Mouse (Mus musculus): ENCODE results near the gene Ddx6. TPM values are rescaled to one million over a fixed set of nuclear protein-coding genes. Genes with fewer than 3 reads are reported as not detected.
A peak's percentile ranks its signal among the peaks of the same experiment; 100 is the strongest.

Ddx6 gene
- polyA plus RNA-seq, 1 experiment = 9.6 TPM

DNA sequence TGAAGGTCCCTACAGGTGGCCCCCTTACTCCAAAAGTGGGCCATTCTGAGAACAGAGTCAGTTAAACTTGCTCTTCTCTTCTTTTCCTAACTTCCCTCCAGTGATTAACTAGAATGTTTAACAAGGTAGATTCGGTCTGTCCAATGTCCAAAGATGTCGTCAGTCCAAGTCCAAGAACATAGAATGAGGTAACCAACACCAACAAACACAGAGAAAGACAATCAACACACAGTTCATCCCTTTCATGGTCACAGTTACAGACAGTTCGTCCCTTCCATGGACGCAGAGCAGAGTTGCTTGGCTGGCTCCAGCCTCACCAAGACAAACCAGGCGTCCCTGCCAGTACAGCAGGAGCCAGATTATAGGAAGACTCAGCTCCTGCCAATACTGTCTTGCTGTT lies 66.7 kb downstream of the Ddx6 start:
- peak overlapping the region; percentile 51; the same call in 1 of the 2 replicates for H3K27ac ChIP-seq (ENCODE audit: insufficient read depth, low read depth, low read length)
- H3K4me1 ChIP-seq (ENCODE audit: control insufficient read depth, insufficient read depth, insufficient read length, low read length) = peaks cover 33% of the 10 kb centered on the region; the same call in 1 of the 2 replicates
- WGBS = 78% methylated on average over 5 of the region's 5 CpGs
- H3K4me3 ChIP-seq (ENCODE audit: low read depth, low read length) = peak overlapping the region; percentile 13; the same call in 1 of the 2 replicates
- H3K27me3 ChIP-seq (ENCODE audit: control insufficient read depth, insufficient read depth, low read length) = no peaks in the 10 kb centered on the region
- H3K36me3 ChIP-seq (ENCODE audit: control insufficient read depth, insufficient read depth, low read length) = no peaks in the 10 kb centered on the region
- TF ChIP-seq POLR2A (IDR thresholded peaks at IDR 0.05; ENCODE audit: low read depth, low read length) (no peak), CTCF (IDR thresholded peaks at IDR 0.05; ENCODE audit: extremely low read depth, insufficient read length, insufficient replicate concordance, low read depth, low read length) (no peak)

DNA sequence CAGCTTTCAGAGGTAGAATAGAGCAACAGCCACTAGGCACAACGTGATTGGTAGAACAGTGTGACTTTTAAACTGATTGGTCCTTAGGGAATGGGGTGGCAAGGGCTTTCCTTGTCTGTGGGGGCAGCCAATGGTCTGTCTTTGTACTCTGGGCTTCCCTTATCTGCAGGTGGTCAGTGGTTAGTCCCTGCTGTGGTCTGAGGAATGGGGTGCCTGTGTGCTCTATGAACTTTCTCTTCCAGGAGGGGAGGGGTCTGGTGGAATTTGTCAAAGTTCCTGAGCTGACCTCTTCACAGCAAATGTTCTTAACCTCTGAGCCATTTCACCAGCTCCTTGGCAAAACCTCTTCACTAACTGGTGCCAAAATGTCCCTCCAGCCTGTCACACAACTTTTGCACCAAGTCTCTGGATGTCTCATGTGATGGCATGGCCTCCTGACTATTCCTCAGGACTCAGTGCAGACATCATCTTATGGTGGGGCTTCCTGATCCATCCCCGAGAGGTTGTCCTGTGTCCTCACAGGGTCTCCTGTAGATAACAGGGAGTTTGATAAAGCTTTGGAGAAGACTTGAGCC lies 67.7 kb downstream of the Ddx6 start:
- H3K4me3 ChIP-seq (ENCODE audit: low read depth, low read length) = no peak overlapping the region
- H3K4me1 ChIP-seq (ENCODE audit: control insufficient read depth, insufficient read depth, insufficient read length, low read length) = peaks cover 39% of the 10 kb centered on the region; the same call in 1 of the 2 replicates
- peak overlapping the region; percentile 86 for H3K27ac ChIP-seq (ENCODE audit: insufficient read depth, low read depth, low read length)
- WGBS = 52% methylated on average over 2 of the region's 2 CpGs
- TF ChIP-seq POLR2A (IDR thresholded peaks at IDR 0.05; ENCODE audit: low read depth, low read length) (no peak), CTCF (IDR thresholded peaks at IDR 0.05; ENCODE audit: extremely low read depth, insufficient read length, insufficient replicate concordance, low read depth, low read length) (no peak)
- H3K36me3 ChIP-seq (ENCODE audit: control insufficient read depth, insufficient read depth, low read length) = no peaks in the 10 kb centered on the region
- H3K27me3 ChIP-seq (ENCODE audit: control insufficient read depth, insufficient read depth, low read length) = no peaks in the 10 kb centered on the region

DNA sequence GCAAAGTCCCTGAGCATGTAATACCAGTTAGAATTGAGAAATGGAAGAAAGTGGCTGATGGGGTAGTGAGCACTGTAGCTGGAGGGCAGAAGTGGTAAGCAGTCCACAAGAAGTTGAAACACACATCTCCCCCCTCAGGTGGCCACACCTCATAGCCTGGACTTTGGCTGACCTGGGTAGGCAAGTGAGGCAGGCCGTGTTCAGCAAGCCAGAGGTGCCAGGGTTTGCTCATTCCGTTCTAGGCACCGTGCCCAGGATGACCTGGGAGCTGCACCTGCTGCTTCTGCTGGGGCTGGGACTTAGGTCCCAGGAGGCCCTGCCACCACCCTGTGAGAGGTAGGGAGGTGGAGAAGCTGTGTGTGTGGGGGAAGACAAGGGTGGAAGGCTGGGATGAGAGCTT lies 68.3 kb downstream of the Ddx6 start, which contains the start of gene Treh:
Gene Treh (plus strand): TSS at position 229 of the 400 bp plus-strand sequence.
- Histone ChIP-seq H3K4me1 (ENCODE audit: control insufficient read depth, insufficient read depth, insufficient read length, low read length) (peaks cover 42% of the 10 kb centered on the region; the same call in 1 of the 2 replicates), H3K27ac (ENCODE audit: insufficient read depth, low read depth, low read length) (peak within 1 kb of the TSS; percentile 95), H3K36me3 (ENCODE audit: control insufficient read depth, insufficient read depth, low read length) (no peaks in the 10 kb centered on the region), H3K27me3 (ENCODE audit: control insufficient read depth, insufficient read depth, low read length) (no peaks in the 10 kb centered on the region), H3K4me3 (ENCODE audit: low read depth, low read length) (peak within 1 kb of the TSS; percentile 48)
- TF ChIP-seq POLR2A (IDR thresholded peaks at IDR 0.05; ENCODE audit: low read depth, low read length) (peak; percentile 76), CTCF (IDR thresholded peaks at IDR 0.05; ENCODE audit: extremely low read depth, insufficient read length, insufficient replicate concordance, low read depth, low read length) (no peak)
- 32% methylated on average over 3 of the region's 3 CpGs for WGBS

DNA sequence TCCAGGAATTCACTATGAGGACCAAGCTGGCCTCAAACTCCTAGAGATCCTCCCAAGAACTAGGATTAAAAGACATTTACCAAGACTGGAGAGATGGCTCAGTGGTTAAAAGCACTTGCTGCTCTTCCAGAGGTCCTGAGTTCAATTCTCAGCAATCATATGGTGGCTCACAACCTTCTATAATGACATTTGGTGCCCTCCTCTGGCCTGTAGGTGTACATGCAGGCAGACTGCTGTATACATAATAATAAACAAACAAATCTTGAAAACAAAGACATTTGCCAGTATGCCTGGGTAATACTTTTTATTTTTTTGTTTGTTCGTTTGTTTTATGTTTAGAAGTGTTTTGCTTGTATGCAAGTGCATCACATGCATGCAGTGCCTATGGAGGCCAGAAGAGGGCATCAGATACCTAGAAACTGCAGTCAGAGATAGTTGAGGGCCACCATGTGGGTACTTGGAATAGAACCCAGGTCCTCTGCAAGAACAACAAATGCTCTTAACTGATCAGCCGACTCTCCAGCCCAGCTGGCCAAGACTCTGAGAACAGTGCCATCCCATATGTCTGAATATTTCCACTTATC lies 73.7 kb downstream of the Ddx6 start:
- H3K27me3 ChIP-seq (ENCODE audit: control insufficient read depth, insufficient read depth, low read length) = no peaks in the 10 kb centered on the region
- WGBS = 94% methylated on average over 2 of the region's 2 CpGs
- H3K36me3 ChIP-seq (ENCODE audit: control insufficient read depth, insufficient read depth, low read length) = peaks cover 5% of the 10 kb centered on the region; the same call in 1 of the 2 replicates
- TF ChIP-seq POLR2A (IDR thresholded peaks at IDR 0.05; ENCODE audit: low read depth, low read length) (no peak), CTCF (IDR thresholded peaks at IDR 0.05; ENCODE audit: extremely low read depth, insufficient read length, insufficient replicate concordance, low read depth, low read length) (peak; percentile 43; the same call in 1 of the 2 replicates)
- H3K4me1 ChIP-seq (ENCODE audit: control insufficient read depth, insufficient read depth, insufficient read length, low read length) = peaks cover 29% of the 10 kb centered on the region
- 0 out of 2 replicates have a peak overlapping the region, but pooled peaks have one; percentile 13 for H3K27ac ChIP-seq (ENCODE audit: insufficient read depth, low read depth, low read length)
- no peak overlapping the region for H3K4me3 ChIP-seq (ENCODE audit: low read depth, low read length)

DNA sequence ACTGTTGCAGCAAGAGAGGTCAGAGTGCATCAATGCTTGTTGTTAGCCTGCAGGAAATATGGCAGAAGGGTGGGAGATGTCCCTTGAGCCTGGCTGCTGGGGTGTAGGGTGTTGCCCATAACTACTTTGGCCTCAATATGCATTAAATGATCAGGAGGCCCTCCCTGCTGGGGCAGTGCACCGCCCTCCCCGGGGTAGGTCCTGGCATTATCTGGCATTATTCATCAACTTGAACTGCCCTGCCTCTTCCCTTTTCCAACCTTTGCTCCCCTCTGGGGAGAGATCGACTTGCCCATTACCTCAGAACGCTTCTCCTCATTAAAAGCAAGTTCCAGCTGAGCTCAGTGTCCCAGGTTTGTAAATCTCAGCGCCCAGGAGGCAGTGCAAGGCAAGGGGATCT lies 74.9 kb downstream of the Ddx6 start:
- H3K36me3 ChIP-seq (ENCODE audit: control insufficient read depth, insufficient read depth, low read length) = peaks cover 9% of the 10 kb centered on the region
- H3K4me1 ChIP-seq (ENCODE audit: control insufficient read depth, insufficient read depth, insufficient read length, low read length) = peaks cover 21% of the 10 kb centered on the region
- WGBS = 30% methylated on average over 5 of the region's 5 CpGs
- no peak overlapping the region for H3K4me3 ChIP-seq (ENCODE audit: low read depth, low read length)
- peak overlapping the region; percentile 77 for H3K27ac ChIP-seq (ENCODE audit: insufficient read depth, low read depth, low read length)
- no peaks in the 10 kb centered on the region for H3K27me3 ChIP-seq (ENCODE audit: control insufficient read depth, insufficient read depth, low read length)
- no peak for TF ChIP-seq CTCF (IDR thresholded peaks at IDR 0.05; ENCODE audit: extremely low read depth, insufficient read length, insufficient replicate concordance, low read depth, low read length)

DNA sequence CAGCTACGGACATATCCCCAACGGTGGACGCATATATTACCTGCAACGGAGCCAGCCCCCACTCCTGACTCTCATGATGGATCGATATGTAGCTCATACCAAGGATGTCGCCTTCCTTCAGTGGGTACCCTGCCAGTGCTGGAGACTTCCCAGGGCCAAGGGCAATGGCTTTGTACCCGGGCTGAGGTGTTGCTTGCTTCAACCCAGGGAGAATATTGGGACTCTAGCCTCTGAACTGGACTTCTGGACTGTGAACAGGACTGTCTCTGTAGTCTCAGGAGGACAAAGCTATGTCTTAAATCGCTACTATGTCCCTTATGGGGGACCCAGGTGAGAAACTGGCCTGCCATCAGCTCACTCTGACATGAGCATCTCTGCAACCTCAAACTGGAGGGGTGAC lies 78.4 kb downstream of the Ddx6 start:
- Histone ChIP-seq H3K4me3 (ENCODE audit: low read depth, low read length) (no peak overlapping the region), H3K27ac (ENCODE audit: insufficient read depth, low read depth, low read length) (no peak overlapping the region), H3K36me3 (ENCODE audit: control insufficient read depth, insufficient read depth, low read length) (peaks cover 19% of the 10 kb centered on the region), H3K4me1 (ENCODE audit: control insufficient read depth, insufficient read depth, insufficient read length, low read length) (peaks cover 8% of the 10 kb centered on the region), H3K27me3 (ENCODE audit: control insufficient read depth, insufficient read depth, low read length) (no peaks in the 10 kb centered on the region)
- WGBS = 85% methylated on average over 8 of the region's 8 CpGs
- no peak for TF ChIP-seq POLR2A (IDR thresholded peaks at IDR 0.05; ENCODE audit: low read depth, low read length)
- TF ChIP-seq CTCF (IDR thresholded peaks at IDR 0.05; ENCODE audit: extremely low read depth, insufficient read length, insufficient replicate concordance, low read depth, low read length) = no peak
